Mouse (Mus musculus) 3T3-L1 (cell line): Measurements from ENCODE around the gene Rundc3b.

Experiments used
- DNase-seq: peaks from one replicate; pipeline ENCODE4 v3.0.0-alpha.2; 2015; ENCODE audit warnings: low read depth, low spot score

Rundc3b gene

DNA sequence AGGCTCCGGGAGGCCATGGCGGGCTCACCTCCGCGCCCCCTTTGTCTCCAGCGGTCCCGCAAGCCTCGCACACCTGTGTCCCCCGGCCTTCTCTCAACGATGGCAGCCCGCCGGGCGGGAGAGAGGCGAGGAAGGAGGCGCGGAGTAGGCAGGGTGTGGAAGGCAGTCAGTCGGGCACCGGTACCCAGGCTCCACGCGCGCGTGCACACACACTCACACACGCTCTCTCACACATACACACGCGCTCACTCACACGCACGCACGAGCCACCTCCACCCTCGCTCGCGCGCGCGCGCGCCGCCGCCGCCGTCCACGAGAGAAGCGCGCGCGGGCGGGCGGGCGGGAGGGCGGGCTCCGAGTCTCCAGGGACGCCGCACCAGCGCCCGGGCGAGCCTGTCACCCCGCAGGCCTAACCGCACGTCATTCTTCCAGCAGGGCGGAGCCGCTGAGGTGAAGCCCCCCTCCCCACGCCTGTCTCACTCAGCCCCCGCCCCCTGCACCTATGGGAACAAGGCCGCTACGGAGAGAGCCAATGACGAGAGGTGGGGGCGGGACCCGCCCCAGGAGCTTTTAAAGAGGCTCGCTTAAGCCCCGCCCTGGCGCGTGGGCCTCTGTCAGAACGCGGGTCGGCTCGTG lies at the start of gene Rundc3b:
TSS of gene Rundc3b (minus strand) at position 357 of the 636 bp plus-strand sequence.
- no peak for DNase-seq

DNA sequence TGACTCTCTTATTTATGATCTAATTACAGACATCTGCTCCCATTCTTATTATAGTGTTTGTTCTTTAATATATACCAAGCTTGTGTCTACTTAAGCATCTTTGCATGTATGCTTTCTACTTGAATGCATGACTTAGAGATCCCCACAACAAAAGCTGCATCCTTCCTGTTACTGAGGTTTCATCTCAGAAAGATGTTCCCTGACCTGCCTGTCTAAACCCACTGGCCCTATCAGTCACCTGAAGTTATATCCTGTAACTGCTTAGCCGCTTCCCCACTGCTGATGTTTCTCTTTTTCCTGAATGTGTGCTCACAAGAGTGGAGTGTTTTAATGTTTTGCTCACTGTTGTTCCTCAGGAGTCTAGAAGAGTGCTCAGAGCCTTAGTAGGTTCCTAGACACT lies 46.9 kb upstream of the Rundc3b start:
- DNase-seq = no peak

DNA sequence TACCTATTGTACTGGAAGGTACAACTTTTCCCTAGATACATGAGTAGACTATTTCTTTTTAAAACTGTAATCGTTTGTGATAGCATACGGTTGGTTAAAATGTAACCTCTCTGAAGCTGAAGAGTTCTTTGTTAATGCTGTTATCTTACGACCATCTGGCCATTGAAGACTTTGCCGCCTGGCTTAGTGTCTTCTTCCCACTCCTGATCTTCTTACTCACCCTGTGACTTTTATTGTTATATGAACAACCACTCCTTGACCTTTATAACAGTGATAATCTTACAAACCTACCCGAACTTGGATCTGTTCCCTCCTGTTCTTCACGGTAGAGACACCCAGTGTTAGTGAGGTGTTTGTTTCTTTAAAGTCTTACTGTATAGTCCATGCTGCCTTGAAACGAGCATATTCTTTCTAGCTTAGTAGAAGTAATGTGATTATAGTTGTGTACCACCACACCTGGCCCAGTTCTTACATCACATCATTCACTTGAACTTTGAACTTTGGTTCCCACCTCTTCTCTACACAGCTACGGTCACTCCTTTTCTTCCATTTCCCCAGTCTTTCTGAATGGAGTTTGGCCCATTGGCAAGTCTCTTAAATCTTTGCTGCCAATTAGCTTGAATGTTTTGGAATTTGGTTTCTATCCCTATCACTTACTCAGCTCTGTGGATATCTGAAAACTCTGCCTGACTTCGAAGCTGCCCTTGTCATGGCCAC lies 45.2 kb upstream of the Rundc3b start:
- DNase-seq = no peak

DNA sequence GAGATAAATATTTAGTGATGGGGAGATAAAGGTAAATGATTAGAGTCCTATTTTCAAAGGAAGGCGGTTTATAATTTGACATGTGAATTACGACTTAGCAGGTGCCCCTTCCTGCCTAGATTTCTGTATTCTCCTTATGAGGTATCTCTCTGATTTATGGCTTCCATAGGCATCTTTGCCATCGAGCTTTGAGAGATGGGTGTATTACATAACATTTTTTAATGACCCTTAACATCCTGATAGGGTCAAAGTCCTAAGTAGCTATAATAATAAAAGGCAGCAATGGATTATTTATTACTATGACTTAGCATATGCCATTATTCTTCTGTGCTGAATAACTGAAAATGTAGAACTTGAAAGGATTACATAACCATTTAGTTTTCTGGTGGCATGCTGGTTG lies 41.9 kb upstream of the Rundc3b start:
- no peak for DNase-seq

DNA sequence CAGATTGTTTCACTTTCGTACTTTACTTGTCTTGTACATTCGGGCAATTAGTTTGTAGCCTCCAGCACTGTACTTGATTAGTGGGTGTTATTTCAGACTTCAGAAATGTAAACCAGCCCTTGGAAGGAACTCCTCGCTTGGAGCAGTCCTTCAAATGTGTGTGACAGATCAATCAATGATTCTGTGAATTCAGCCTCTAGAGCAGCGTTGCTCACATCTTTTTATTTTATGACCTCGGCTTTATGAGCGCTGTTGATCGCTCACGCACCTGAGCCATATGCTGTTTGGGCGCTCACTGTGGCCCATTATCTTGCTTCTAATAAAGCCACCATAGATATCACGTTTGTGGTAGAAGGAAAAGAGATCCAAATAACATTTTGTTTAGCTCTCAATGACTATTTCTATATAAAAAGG lies 38.0 kb upstream of the Rundc3b start:
- DNase-seq = no peak

DNA sequence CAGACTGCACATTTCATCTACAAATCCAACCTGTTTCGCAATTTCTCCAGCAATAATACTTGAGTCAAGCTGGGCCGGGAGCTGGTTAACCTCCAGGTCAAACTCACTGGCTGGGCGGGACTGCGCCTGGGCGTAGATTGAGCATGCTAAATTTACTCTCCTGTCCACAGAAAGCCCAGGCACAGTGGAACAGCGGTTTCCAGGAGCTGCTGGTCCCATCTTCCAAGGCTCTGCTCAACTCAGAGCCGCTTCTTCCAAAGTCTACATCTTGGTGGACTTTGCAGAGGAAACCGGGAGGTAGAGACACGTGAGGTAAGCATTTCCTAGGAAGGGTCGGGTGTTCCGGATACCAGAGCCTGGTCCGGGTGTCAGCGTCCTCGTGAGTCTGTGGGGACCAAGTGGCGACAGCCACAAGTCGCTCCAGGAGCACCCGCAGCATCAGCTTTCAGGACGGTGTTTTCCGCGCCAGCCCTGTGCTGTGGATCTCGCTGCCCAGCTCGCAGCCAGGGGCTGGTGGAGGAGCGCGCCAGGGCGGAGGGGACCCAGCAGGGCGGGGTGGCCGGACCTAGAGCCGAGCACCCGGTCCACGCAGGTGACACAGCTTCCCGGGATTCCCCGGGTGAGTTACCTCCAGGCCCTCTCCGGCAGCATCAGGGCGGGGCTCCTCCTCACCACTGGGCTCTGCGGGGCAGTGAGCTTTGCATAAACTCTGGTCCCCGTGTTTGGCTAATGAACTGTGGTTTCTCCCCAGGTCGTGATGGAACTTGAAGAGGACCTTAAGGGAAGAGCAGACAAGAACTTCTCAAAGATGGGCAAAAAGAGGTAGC lies 37.4 kb upstream of the Rundc3b start, which contains the start of gene Abcb1a:
TSS of gene Abcb1a (plus strand) at position 167 of the 827 bp plus-strand sequence.
- no peak for DNase-seq

DNA sequence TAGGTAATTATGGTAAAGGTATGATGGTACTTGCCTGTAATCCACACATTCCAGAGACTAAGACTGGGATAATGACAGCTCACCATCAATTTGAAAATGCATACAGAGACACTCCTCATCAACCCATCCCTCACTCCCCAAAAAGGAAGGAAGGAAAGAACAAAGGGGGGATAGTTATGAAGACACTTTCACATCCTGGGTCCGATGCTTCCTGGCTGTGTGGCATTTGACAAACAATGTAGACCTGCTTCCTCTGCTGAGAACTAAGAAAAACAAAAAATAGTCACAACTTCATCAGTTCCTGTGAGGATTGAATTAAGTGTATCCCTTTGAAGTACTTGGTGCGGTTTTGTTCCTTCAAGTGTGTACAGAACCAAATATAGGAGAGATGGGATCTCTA lies 29.3 kb upstream of the Rundc3b start:
- DNase-seq = no peak

DNA sequence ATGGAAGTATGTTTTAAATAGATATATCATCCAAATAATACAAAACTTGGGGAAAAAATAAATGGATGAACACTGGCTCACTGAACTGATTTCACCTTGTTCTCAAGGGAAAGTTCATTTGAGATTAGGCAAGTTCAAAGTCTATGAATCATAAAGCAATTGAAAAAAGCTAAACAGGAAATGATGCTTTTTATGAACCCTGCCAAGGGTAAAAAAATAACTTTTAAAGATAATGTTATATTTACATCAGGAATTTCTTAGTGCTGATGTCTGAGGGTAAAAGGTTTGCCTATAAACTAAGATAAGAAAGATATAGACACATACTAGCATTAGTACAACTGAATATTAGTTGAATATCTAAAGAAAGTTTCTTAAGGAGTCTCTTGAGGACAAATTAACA lies 26.0 kb upstream of the Rundc3b start:
- DNase-seq = no peak

DNA sequence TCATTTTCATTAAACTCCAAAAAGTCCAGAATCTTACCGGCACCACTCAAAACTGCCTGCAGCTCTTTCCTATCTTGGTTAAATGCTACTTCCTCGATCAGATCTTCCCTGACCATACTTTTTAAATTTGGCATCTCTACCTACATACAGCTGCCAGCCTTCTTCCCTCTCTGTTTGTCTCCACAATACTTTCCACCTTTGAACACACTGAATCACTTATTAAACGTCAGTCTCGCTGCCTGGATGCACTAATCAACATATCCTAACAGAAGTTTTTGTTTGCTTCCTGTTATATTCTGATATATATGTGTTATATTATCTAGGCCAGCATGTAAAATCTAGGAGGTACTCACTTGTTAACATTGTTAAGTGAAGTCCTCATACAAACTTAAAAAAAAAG lies 25.5 kb upstream of the Rundc3b start:
- DNase-seq = no peak

DNA sequence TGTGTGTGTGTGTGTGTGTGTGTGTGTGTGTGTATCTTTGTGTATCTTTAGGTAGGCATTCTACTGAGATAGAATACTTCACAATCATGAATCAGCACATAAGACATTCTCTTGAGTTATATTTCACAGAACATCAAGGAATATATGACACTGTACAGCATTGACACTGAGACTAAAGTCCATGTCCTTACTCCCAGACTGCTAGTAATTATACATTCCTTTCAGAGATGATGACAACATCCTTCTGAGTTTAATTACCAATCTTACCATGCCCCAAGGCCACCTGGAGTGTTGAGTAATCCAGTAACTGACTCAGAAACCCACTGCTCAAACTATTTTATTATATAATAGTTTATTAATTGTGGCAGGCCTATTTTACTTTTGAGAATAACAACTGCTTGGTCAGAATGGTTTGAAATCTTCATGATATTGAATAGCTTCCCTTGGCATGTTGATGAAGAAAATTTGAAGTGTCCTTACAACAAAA lies 11.8 kb upstream of the Rundc3b start:
- no peak for DNase-seq

DNA sequence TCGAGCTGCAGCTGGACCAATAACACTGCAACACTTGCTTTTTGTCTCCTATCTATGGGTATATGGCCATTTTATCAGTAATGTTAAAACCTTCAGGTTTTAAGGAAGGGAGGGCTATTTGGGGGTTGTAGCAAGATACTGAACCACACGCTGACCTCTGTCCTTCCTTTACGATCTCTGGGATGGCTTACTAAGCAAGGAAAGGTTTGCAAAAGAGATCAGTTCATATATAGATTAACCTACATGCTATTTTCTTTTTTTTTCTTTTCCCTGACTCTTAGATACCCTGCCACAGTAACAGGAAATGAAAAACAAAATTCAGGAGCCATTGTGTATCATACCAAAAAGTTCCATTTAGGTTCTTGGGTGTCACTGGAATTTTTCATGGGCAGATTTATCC lies 10.1 kb upstream of the Rundc3b start:
- DNase-seq = no peak

DNA sequence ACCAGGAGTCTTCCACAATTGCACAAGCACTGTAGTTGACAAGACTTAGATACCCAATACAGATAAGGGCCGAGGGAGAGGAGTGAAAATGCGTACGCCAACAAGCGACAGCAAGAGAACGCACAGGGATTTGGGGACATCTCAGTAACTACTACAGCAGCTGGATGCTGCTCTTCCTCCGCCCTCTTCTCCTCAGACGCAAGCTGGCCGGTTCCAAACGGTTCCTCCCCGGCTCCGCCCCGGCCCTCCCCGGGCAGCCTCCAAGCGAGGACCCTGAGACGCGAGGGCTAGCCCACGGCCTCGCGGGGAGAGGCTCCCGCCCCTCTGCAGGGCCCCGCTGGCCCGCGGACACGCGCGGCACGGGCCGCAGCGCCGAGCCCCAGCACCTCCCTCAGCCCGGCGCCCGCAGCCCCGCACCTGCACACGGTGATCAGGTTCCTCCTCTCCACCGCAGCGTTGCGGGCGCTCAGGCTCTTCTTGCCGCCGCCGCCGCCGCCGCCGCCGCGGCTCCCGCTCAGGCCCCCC lies 619 bp downstream of the Rundc3b start:
- DNase-seq = no peak

DNA sequence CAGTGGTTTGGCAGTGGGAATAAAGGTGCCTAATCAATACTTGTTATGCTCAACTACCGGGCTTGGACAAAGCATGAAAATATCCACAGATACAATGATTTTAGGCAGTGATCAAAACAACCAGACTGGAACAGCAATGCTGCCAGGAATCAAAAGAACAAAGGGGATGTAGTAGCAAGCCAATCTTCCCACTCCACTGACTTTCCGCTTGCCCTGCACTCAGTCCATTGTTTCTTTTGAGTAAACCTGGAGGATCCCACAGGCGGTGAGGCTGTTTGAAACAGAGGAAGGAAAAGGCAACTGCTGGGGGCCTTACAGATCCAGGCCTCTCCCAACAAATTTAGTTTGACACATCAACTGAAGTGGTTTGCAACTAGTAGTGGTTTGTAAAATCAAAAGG lies 51.6 kb downstream of the Rundc3b start:
- no peak for DNase-seq

DNA sequence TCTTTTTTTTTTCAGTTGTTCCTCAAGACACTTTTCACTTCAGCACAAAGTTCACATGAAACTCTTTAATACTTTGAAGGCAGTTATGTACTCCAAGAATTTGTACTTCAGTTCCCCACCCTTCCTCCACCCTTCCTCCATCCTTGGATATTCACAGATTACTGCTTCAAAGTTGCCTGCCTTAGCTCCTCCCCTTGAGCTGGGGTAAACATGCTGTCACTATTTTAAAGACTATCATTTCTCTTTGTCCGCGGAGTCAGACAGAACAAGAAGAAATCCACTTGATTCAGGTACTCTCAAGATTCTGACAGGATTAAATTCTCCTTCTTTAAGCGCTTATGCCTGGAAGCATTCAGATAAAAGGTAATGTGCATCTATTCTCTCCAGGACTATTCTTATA lies 55.9 kb downstream of the Rundc3b start:
- DNase-seq = no peak

DNA sequence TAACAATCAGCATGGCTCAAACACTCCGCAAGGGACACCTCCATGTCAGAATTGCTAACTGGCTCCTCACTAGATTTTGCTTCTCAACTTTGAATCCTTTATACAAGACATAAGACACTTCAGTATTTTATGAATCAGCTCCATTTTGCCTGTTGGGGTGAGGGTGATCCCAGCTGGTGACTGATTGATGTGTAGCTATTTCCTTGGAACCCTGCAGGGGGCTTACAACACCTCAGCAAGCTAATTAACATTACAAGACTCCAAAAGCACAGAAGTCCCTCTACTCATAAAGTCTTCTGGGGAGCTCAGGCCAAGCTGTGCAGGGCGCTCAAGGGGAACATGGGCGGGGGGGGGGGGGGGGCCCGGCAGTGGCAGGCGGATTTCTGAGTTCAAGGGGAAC lies 78.2 kb downstream of the Rundc3b start:
- no peak for DNase-seq

DNA sequence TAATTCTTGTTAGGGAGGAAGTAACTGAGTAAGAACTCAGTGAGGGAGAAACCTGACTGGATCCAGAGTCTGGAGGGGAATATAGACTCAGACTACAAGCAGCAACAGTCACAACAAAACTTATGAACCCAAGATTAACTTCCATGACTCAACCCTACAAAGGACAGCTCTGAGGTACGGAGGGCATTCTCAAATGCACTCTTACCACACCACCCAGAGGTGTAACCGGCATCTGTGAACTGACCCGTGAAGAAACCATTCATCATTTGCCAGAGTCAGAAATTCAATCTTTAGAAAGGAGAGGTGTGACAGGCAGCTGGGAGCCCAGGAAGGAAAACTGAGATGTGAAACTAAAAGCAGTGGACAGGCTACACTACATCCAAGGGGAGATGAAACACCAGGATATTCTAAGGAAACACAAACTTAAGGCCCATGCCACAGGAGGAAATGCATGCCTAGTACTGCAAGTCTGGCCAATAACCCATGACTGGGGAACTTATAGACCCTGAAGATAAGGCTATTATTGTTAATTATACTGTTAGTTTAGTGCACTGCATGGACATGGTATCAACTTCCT lies 80.0 kb downstream of the Rundc3b start:
- no peak for DNase-seq

DNA sequence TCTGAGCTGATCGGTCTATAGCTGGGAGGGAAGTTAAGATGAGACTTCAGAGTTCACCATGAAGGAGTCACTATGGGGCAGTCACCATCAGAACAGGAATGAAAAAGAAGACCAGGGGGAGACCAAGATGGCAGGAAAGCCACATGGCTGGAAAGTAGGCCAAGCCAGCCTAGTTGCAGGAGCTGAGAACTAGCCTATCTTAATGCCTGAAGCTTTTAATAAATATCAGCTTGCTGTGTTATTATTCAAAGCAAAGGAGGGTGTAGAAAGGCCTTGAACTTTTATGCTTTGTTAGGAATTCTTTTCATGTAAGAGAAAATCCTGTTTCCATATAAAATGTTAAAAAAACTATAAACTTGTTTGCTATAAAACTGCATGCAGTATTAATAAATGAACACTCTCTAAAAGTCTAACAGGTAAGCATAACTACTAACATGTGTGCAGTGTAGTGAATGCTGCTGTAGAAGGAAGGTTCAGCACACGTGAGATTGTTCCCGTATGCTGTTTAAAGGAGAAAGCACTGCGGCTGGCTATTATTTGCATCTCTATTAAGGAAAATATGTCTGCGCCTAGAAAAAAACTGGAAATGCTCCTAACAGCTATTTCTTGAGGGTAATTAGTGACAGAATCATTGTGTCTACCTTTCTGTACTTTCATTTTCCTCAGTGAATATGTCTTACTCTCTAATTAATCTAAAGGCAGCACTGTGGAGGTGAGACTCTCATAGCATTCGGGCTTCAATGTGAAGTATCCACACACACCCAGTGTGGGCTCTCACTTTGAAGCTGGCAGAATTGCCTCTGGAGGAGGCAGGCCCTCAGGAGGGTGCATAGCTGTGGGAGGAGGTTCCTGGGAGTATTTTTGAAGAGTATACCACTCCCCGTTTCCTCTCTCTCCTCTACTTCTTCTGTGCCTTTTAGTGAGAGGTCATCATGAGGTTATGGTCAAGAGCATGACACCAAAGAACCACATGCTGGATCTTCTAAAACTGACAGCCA lies 81.3 kb downstream of the Rundc3b start:
- no peak for DNase-seq

DNA sequence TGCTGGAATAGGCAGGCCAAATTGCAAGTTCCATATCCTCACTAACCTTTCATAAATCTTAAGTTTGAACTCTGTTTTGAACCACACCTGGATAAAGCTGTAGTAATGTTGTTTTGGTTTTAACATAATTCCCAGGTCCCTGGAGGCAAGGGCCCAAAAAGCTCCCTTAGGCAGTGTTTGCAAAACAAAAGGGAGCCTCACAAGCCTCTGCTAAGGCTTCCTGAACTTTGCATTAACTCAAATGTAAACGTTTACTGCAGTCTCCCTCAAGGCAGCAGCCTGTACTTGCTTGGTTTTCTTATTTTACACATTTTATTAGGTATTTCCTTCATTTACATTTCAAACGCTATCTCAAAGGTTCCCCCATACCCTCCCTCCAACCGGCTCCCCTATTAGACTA lies 103.7 kb downstream of the Rundc3b start:
- no peak for DNase-seq

DNA sequence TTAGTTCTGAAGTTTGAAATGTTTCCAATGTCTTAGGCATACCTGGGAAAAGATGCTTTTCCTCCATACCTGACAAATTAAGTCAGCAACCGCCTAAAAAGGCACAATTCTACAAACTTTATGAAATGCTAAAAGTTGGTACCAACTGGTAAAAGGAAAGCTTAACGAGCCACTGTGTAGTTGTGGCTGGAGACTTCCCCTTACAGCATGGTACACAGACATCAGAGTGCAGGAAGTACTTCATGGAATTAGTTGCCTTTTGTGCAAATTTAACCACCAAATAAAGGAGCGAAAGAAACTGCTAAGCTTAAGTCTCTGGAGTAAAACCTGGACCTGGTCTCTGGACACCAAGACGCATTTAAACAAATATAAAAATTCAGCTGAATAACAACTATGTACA lies 131.0 kb downstream of the Rundc3b start:
- no peak for DNase-seq

DNA sequence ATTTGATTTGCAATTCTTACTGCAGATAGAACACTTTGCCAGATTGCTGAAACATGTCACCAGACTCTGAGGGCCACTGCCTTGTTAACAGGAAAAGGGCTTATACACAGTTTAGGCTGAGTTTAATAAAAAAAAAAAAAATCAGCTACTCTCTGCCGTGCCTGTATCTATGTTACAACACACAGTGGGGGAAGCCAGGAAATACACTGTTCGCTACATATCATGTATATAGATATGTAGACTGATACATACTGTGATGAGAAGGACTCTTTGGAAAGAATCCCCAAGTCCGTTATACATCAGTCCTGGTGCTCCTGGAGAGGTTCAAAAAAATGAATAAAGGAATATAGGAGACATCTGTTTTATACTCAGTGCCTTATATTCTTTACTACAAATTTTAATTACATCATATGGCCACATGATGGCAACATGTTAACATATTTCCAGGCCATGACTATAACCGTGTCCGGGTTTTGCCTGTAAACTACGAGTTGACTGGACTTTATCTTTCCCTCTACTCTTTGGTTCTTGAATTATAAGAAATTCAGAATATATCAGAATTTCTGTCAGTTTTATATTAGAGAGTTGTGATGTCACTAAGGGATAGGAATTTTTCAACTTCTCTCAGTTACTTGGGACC lies 133.2 kb downstream of the Rundc3b start:
- DNase-seq = peak; percentile 77
